Mouse (Mus musculus): ENCODE measurements around the gene Nipbl. TPM values are rescaled to one million over a fixed set of nuclear protein-coding genes. Genes with fewer than 3 reads are reported as not detected.
A peak's percentile ranks its signal among the peaks of the same experiment; 100 is the strongest.
"Not testable (repeated sequence)": the region's sequence is repeated elsewhere in the genome, so short reads cannot be mapped to it uniquely, and the experiment has no call there.

Nipbl gene
- polyA plus RNA-seq, 1 experiment = 2.9 TPM

DNA sequence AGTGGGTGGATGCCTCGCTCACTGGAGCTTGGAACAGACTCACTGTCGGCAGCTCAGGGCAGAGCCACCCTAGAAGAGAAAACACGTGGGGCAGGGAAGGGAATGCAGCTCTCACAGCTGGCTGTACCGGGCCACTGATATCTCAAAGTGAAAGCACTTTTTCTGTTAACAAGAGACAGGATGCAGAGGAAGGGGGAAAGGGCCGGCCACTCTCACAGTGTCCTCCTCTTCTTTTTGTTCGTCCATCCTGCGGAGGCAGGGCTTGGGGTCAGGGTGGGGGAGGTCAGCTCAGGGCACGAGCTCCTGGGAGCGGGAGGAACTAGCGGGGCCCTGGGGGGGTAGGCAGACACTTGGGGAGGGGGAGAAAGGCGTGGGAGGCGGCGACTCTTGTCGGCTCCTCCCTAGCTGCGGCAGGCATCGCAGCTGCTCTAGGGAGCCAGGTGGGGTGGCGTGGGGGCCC lies 164.9 kb downstream of the Nipbl start:
- H3K27me3 ChIP-seq (ENCODE audit: control insufficient read depth, insufficient read depth, low read length) = no peaks in the 10 kb centered on the region
- H3K36me3 ChIP-seq (ENCODE audit: control insufficient read depth, insufficient read depth, low read length) = no peaks in the 10 kb centered on the region
- no peaks in the 10 kb centered on the region; the same call in 1 of the 2 replicates for H3K4me1 ChIP-seq (ENCODE audit: control insufficient read depth, insufficient read depth, insufficient read length, low read length)
- H3K4me3 ChIP-seq (ENCODE audit: low read depth, low read length) = peak overlapping the region; percentile 60
- TF ChIP-seq POLR2A (IDR thresholded peaks at IDR 0.05; ENCODE audit: low read depth, low read length) = no peak
- no peak for TF ChIP-seq CTCF (IDR thresholded peaks at IDR 0.05; ENCODE audit: extremely low read depth, insufficient read length, insufficient replicate concordance, low read depth, low read length)
- no peak overlapping the region for H3K27ac ChIP-seq (ENCODE audit: insufficient read depth, low read depth, low read length)
- 16% methylated on average over 16 of the region's 17 CpGs for WGBS

DNA sequence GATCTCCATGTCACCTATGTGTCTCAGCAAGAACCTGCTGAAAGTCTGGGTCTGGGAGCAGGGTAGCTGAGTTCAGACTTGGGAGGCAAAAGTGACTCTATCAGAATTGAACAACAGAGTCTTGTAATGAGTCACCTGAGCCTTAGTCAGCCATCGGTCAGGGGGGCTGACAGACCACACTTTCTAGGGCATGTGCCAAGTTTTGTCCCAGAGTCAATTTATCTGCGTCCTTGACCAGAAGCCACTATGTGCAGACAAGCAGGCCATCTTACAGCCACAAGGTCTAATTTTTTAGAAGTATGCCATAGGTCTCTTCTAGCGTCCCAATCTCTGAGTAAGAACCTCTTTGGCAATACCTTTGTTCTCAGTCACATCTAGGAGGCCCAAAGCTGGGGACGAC lies 166.3 kb downstream of the Nipbl start:
- not testable (repeated sequence) for H3K36me3 ChIP-seq (ENCODE audit: control insufficient read depth, insufficient read depth, low read length); H3K4me3 ChIP-seq (ENCODE audit: low read depth, low read length); H3K27ac ChIP-seq (ENCODE audit: insufficient read depth, low read depth, low read length); H3K27me3 ChIP-seq (ENCODE audit: control insufficient read depth, insufficient read depth, low read length); H3K4me1 ChIP-seq (ENCODE audit: control insufficient read depth, insufficient read depth, insufficient read length, low read length)
- WGBS = 83% methylated on average over 4 of the region's 4 CpGs

DNA sequence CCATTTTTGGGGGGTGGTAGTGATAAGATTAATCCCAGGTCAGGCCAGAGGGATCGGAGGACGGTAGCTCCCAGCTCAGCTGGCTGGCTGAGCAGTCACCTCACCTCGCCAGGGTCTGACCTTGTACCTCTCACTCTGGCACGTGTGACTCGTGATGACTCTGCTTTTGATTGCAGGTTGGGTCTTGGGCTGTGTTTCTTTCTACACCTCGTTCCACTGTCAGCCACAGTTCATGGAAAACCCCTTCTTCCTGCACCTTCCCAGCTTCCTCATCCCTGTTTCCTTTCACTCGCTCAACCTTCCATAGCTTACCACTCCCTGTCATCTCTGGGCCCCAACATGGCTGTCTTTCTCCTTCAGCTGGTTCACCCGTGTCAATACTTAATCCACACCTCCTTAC lies 172.3 kb downstream of the Nipbl start:
- 71% methylated on average over 8 of the region's 8 CpGs for WGBS
- no peaks in the 10 kb centered on the region for H3K4me1 ChIP-seq (ENCODE audit: control insufficient read depth, insufficient read depth, insufficient read length, low read length)
- no peak overlapping the region for H3K4me3 ChIP-seq (ENCODE audit: low read depth, low read length)
- no peaks in the 10 kb centered on the region for H3K27me3 ChIP-seq (ENCODE audit: control insufficient read depth, insufficient read depth, low read length)
- no peak for TF ChIP-seq CTCF (IDR thresholded peaks at IDR 0.05; ENCODE audit: extremely low read depth, insufficient read length, insufficient replicate concordance, low read depth, low read length)
- TF ChIP-seq POLR2A (IDR thresholded peaks at IDR 0.05; ENCODE audit: low read depth, low read length) = no peak
- H3K27ac ChIP-seq (ENCODE audit: insufficient read depth, low read depth, low read length) = no peak overlapping the region
- H3K36me3 ChIP-seq (ENCODE audit: control insufficient read depth, insufficient read depth, low read length) = no peaks in the 10 kb centered on the region; the same call in 1 of the 2 replicates

DNA sequence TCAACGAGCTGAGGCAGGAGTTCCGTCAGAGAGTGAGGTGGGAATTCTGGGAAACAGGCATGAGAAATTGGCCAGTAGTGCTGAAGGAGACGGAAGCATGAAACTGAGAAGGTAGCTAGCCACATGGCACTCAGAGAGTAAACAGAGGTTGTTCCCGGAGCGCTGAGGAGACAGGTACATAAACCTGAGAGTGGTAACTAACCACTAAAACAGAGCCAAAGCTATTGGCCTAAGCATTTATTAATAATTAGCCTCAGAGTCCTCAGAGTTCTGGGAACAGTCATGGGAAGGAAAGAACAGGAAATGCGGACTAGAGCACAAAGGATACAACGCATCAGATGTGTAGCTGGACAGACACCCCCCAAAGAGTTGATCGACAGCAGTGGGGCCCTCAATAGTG lies 176.0 kb downstream of the Nipbl start:
- WGBS = 63% methylated on average over 8 of the region's 8 CpGs
- no peaks in the 10 kb centered on the region for H3K4me1 ChIP-seq (ENCODE audit: control insufficient read depth, insufficient read depth, insufficient read length, low read length)
- no peaks in the 10 kb centered on the region; the same call in 1 of the 2 replicates for H3K36me3 ChIP-seq (ENCODE audit: control insufficient read depth, insufficient read depth, low read length)
- H3K27me3 ChIP-seq (ENCODE audit: control insufficient read depth, insufficient read depth, low read length) = no peaks in the 10 kb centered on the region
- no peak overlapping the region for H3K4me3 ChIP-seq (ENCODE audit: low read depth, low read length)
- no peak overlapping the region for H3K27ac ChIP-seq (ENCODE audit: insufficient read depth, low read depth, low read length)
- TF ChIP-seq POLR2A (IDR thresholded peaks at IDR 0.05; ENCODE audit: low read depth, low read length) = no peak
- no peak for TF ChIP-seq CTCF (IDR thresholded peaks at IDR 0.05; ENCODE audit: extremely low read depth, insufficient read length, insufficient replicate concordance, low read depth, low read length)

DNA sequence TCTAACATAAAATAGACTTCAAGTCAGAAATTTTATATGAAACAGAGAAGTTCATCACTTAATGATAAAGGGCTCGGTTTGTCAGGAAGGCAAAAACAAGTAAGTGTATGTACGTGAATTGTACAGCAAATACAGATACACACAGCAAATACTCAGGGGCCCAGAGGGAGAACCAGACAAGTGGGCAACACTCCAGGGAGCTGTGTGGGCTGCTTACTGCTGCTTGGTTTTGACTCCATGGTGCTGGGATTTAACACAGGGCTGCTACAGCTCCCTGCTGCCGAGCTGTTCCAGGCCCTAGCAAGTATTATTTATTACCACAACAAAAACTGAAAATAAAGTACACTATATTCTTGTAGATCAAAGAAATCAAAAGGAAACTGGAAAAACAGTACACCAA lies 177.1 kb downstream of the Nipbl start:
- H3K4me1 ChIP-seq (ENCODE audit: control insufficient read depth, insufficient read depth, insufficient read length, low read length) = no peaks in the 10 kb centered on the region
- no peaks in the 10 kb centered on the region; the same call in 1 of the 2 replicates for H3K36me3 ChIP-seq (ENCODE audit: control insufficient read depth, insufficient read depth, low read length)
- H3K27me3 ChIP-seq (ENCODE audit: control insufficient read depth, insufficient read depth, low read length) = no peaks in the 10 kb centered on the region
- 90% methylated on average over 3 of the region's 3 CpGs for WGBS
- H3K4me3 ChIP-seq (ENCODE audit: low read depth, low read length) = no peak overlapping the region
- no peak for TF ChIP-seq POLR2A (IDR thresholded peaks at IDR 0.05; ENCODE audit: low read depth, low read length)
- TF ChIP-seq CTCF (IDR thresholded peaks at IDR 0.05; ENCODE audit: extremely low read depth, insufficient read length, insufficient replicate concordance, low read depth, low read length) = no peak
- H3K27ac ChIP-seq (ENCODE audit: insufficient read depth, low read depth, low read length) = no peak overlapping the region

DNA sequence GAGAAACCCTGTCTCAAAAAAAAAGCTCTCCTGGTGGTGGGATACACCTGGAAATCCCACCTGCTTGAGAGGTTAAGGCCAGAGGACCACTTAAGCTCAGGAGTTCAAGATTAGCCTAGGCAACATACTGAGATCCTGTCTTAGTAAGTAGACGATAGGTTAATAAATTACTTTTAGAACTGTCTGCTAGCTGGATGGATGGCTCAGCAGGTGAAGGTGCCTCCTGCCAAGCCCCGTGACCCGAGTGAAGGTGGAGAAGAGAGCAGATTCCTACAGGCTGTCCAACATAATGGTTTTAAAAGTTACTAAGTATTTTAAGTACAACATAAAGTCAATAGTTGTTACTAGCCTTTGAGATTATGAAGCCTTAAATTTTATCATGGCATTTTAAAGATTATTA lies 178.3 kb downstream of the Nipbl start:
- H3K36me3 ChIP-seq (ENCODE audit: control insufficient read depth, insufficient read depth, low read length) = no peaks in the 10 kb centered on the region; the same call in 1 of the 2 replicates
- WGBS = 43% methylated on average over 3 of the region's 3 CpGs

More for the DNA sequence above, 178.3 kb downstream of the Nipbl start:
- TF ChIP-seq CTCF (IDR thresholded peaks at IDR 0.05; ENCODE audit: extremely low read depth, insufficient read length, insufficient replicate concordance, low read depth, low read length) (no peak), POLR2A (IDR thresholded peaks at IDR 0.05; ENCODE audit: low read depth, low read length) (no peak)
- H3K4me1 ChIP-seq (ENCODE audit: control insufficient read depth, insufficient read depth, insufficient read length, low read length) = no peaks in the 10 kb centered on the region
- H3K27ac ChIP-seq (ENCODE audit: insufficient read depth, low read depth, low read length) = no peak overlapping the region
- H3K27me3 ChIP-seq (ENCODE audit: control insufficient read depth, insufficient read depth, low read length) = no peaks in the 10 kb centered on the region
- H3K4me3 ChIP-seq (ENCODE audit: low read depth, low read length) = no peak overlapping the region

Other genes with a start within 250 kb of the Nipbl start
- not detected in 2 replicates for gene Gm2310, start 75.5 kb upstream of the Nipbl start, polyA plus RNA-seq (2012; rRNA removed)

Data from small intestine, adult 2 months (tissue).